Mouse (Mus musculus) bone marrow macrophage, adult 2 months (primary cell): ENCODE data around the gene Comtd1.

Source experiments
- CTCF ChIP-seq: IDR thresholded peaks from 2 replicates; pipeline ENCODE4 v1.5.1; 2012; ENCODE audit warnings: low read depth, mild to moderate bottlenecking, low read length, moderate library complexity
- POLR2A ChIP-seq: IDR thresholded peaks from 2 replicates; pipeline ENCODE4 v1.6.1; 2012; ENCODE audit warnings: mild to moderate bottlenecking, low read depth, low read length, borderline replicate concordance

DNA sequence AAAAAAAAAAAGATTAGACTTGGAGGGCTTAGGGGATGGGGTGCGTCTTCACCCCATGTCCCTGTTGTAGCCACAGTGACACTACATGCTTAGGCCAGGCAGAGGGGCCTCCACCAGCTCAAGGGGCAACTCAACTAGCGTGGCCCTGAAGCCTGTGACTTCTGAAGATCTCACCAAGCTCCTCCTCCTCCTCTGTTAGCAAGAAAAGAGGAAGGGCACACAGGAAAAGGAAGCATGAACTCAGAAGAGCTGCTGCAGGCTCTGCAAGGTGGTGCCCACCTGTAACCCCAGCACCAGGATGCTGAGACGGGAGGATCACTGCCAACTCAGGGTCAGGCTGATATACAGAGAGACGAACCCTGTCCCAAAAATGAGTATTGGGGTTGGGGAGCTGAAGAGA, 37.5 kb downstream of the Comtd1 start:
- TF ChIP-seq CTCF (no peak), POLR2A (no peak)
